Mouse (Mus musculus) c-Kit-positive CD71-positive TER-119-positive erythroid progenitor cells, embryonic 14.5 days (primary cell): ENCODE results near the gene Skida1.

Source experiments
- DNase-seq: peaks from one replicate; pipeline ENCODE4 v3.0.0-alpha.2; 2013; ENCODE audit warnings: low spot score

Gene Skida1

GRCm38 (mm10) chr2:18055016-18055928 lies 6.4 kb upstream of the Skida1 start, which contains the start of gene Mllt10:
Gene Mllt10, plus strand, starts transcription at chr2:18055237.
- no peak for DNase-seq

- no peak for DNase-seq
These were observed 5.2 kb upstream of the Skida1 start for GRCm38 (mm10) chr2:18053951-18054530.

GRCm38 (mm10) chr2:18053243-18053950 lies 4.5 kb upstream of the Skida1 start:
- DNase-seq: no peak

- DNase-seq: no peak
These were observed 3.7 kb upstream of the Skida1 start for GRCm38 (mm10) chr2:18052581-18052980.

GRCm38 (mm10) chr2:18051831-18052170 lies 3.0 kb upstream of the Skida1 start:
- DNase-seq: no peak

GRCm38 (mm10) chr2:18051026-18051830 lies 2.4 kb upstream of the Skida1 start:
- DNase-seq: no peak

- no peak for DNase-seq
These were observed 1.7 kb upstream of the Skida1 start for GRCm38 (mm10) chr2:18050541-18050985.

- DNase-seq: no peak
These were observed 1.2 kb upstream of the Skida1 start for GRCm38 (mm10) chr2:18050018-18050417.

GRCm38 (mm10) chr2:18049279-18049821 lies 499 bp upstream of the Skida1 start:
- DNase-seq: no peak

- DNase-seq: no peak
These were observed 1.0 kb downstream of the Skida1 start for GRCm38 (mm10) chr2:18047646-18048452.

GRCm38 (mm10) chr2:18046758-18047645 lies 1.8 kb downstream of the Skida1 start:
- no peak for DNase-seq

GRCm38 (mm10) chr2:18046186-18046585 lies 2.7 kb downstream of the Skida1 start:
- no peak for DNase-seq

GRCm38 (mm10) chr2:18045781-18046181 lies 3.1 kb downstream of the Skida1 start:
- DNase-seq: no peak

GRCm38 (mm10) chr2:18045143-18045780 lies 3.6 kb downstream of the Skida1 start:
- DNase-seq: no peak

- no peak for DNase-seq
These were observed 7.5 kb downstream of the Skida1 start for GRCm38 (mm10) chr2:18041199-18041885.

- DNase-seq: no peak
These were observed 8.3 kb downstream of the Skida1 start for GRCm38 (mm10) chr2:18040347-18041160.

- DNase-seq: no peak
These were observed 9.1 kb downstream of the Skida1 start for GRCm38 (mm10) chr2:18039566-18040290.
